In the genomic region with DNA sequence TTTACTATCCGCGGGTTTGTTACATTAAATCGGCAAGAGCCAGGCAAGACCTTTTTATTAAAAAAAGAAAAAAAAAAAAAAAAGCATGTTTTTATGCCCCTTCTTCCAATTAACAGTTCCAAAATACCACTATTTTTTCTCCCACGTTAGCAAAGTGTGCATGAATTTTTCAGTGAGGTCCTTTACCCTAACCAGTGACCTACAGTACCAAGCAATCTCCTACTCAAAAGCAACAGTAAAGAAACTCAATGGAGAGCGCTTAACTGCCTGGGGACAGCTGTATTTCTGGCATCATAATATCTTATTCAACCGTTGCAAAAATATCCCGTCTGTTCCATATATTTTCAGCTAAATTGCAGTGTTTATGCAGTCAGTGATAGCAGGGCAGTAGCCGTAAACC, we compare ENCODE assay signal across 9 mouse cellular contexts. TPM values are rescaled to one million over a fixed set of nuclear protein-coding genes. Genes with fewer than 3 reads are reported as not detected.
DNase-seq lines count a peak whose midpoint lies in the region; ATAC-seq lines count a peak whose summit lies in the region.
"Had no signal": no experiment of that assay in that cellular context is flagged by ENCODE, and none has a peak within 500 bp of the region (broad histone marks: within the 10 kb centered on the region; RNA-seq: fewer than 3 reads in every experiment).

No protein-coding gene starts in this region.

- peaks cover 46% of the 10 kb centered on the region for H3K4me1 ChIP-seq in heart, embryonic 13.5 days
- peaks cover 27% of the 10 kb centered on the region for H3K4me1 ChIP-seq in heart, embryonic 16.5 days (ENCODE audit: control insufficient read depth, insufficient read depth, low read length)

- H3K27ac ChIP-seq in heart, embryonic 13.5 days (replicated peaks) = peak overlapping the region; percentile 90
- peak overlapping the region; percentile 90 for H3K27ac ChIP-seq in heart, embryonic 16.5 days (ENCODE audit: low read length)
- H3K27ac ChIP-seq in macrophage = peak overlapping the region; percentile 73

- 18% methylated on average over 8 of the region's 8 CpGs for WGBS in heart, embryonic 13.5 days
- WGBS in heart, embryonic 16.5 days = 17% methylated on average over 8 of the region's 8 CpGs
- WGBS in macrophage (ENCODE audit: missing documents) = 21% methylated on average over 8 of the region's 8 CpGs

- no peak for ATAC-seq in heart, embryonic 13.5 days (ENCODE audit: extremely low read depth, insufficient number of reproducible peaks, low FRiP score, low TSS enrichment)
- no peak for ATAC-seq in heart, embryonic 16.5 days (replicated peaks; ENCODE audit: extremely low read depth, insufficient read depth, low FRiP score)

- H3K36me3 ChIP-seq in heart, embryonic 13.5 days = peaks cover 17% of the 10 kb centered on the region; the same call in 1 of the 2 replicates
- H3K36me3 ChIP-seq in heart, embryonic 16.5 days (ENCODE audit: control insufficient read depth, insufficient read depth) = 0 out of 2 replicates have a peak, but pooled peaks cover 2% of the 10 kb centered on the region
- no peaks in the 10 kb centered on the region for H3K36me3 ChIP-seq in macrophage (ENCODE audit: inconsistent target)

- H3K9ac ChIP-seq in heart, embryonic 13.5 days = peak overlapping the region; percentile 93
- peak overlapping the region; percentile 92 for H3K9ac ChIP-seq in heart, embryonic 16.5 days (ENCODE audit: low read length)

- H3K27me3 ChIP-seq in heart, embryonic 13.5 days (replicated peaks) = no peaks in the 10 kb centered on the region
- no peaks in the 10 kb centered on the region for H3K27me3 ChIP-seq in heart, embryonic 16.5 days (ENCODE audit: control insufficient read depth, insufficient read depth, low read length)
- H3K27me3 ChIP-seq: Patski had no signal

- H3K4me3 ChIP-seq in heart, embryonic 13.5 days = peak overlapping the region; percentile 83
- H3K4me3 ChIP-seq in heart, embryonic 16.5 days (ENCODE audit: low read length) = peak overlapping the region; percentile 87
- peak overlapping the region; percentile 72 for H3K4me3 ChIP-seq in macrophage (ENCODE audit: inconsistent target)

- H3K4me2 ChIP-seq in heart, embryonic 13.5 days = peak overlapping the region; percentile 77
- peak overlapping the region; percentile 98 for H3K4me2 ChIP-seq in heart, embryonic 16.5 days (ENCODE audit: low read depth, low read length)

- peaks cover 46% of the 10 kb centered on the region; the same call in 1 of the 2 replicates for H3K79me2 ChIP-seq in macrophage (ENCODE audit: inconsistent target)

- no peak for DNase-seq in heart, postnatal 4 days
- peak; percentile 16 for DNase-seq in MEL-GATA-1-ER (ENCODE audit: extremely low read depth, low read depth)
- no peak for DNase-seq in adrenal gland, postnatal 36 days
- DNase-seq in retina, embryonic 14.5 days (ENCODE audit: low spot score) = no peak
- DNase-seq in spleen, adult 12 weeks (ENCODE audit: low spot score) = no peak

- no peaks in the 10 kb centered on the region for H3K9me3 ChIP-seq in heart, embryonic 13.5 days
- no peaks in the 10 kb centered on the region for H3K9me3 ChIP-seq in heart, embryonic 16.5 days (replicated peaks; ENCODE audit: control insufficient read depth, low read length)

RNA-seq across cellular contexts. Expression of a gene that starts 0.5 kb away (rescaled TPM):
- polyA plus RNA-seq in heart, embryonic 13.5 days (2015; fragmentation: Nextera tagmentation; extraction: Ambion mirVana) = 26.4 and 26.6 TPM in 2 replicates
- total RNA-seq in heart, postnatal 4 days (2021) = 10 to 100 TPM; 26.0 to 26.2 TPM
- 28.4 and 29.1 TPM in 2 replicates for polyA plus RNA-seq in heart, embryonic 16.5 days (2015; fragmentation: Nextera tagmentation; extraction: Ambion mirVana)
- 100 to 1,000 TPM in 21 of 26 experiments, 10 to 100 TPM in 5; 70.6 to 172 (median 121) TPM for total RNA-seq in macrophage (2018; cell fraction: chromatin; rRNA removed)
- 10 to 100 TPM; 17.3 to 32.9 (median 26.1) TPM for total RNA-seq in macrophage (2018; cell fraction: cytosol; rRNA removed)
- total RNA-seq in macrophage (2018; cell fraction: nucleus; rRNA removed) = 100 to 1,000 TPM in 2 of 26 experiments, 10 to 100 TPM in 24; 32.8 to 121 (median 54.6) TPM
- polyA plus RNA-seq in macrophage (2018) = 18.9 to 30.0 TPM (median 22.3 TPM) in 3 replicates
- total RNA-seq in adrenal gland, postnatal 36 days (2021) = 10 to 100 TPM; 21.2 to 38.2 TPM

RNA-seq across cellular contexts. Expression of a gene that starts 20.9 kb away (rescaled TPM):
- 61.6 and 73.3 TPM in 2 replicates for polyA plus RNA-seq in heart, embryonic 13.5 days (2015; fragmentation: Nextera tagmentation; extraction: Ambion mirVana)
- 10 to 100 TPM; 42.2 to 52.3 TPM for total RNA-seq in heart, postnatal 4 days (2021)
- polyA plus RNA-seq in heart, embryonic 16.5 days (2015; fragmentation: Nextera tagmentation; extraction: Ambion mirVana) = 79.8 and 85.7 TPM in 2 replicates
- 10 to 100 TPM in 12 of 26 experiments, 1 to 10 TPM in 14; 3.2 to 25.6 (median 9.7) TPM for total RNA-seq in macrophage (2018; cell fraction: chromatin; rRNA removed)
- total RNA-seq in macrophage (2018; cell fraction: cytosol; rRNA removed) = 10 to 100 TPM; 10.1 to 21.9 (median 16.4) TPM
- total RNA-seq in macrophage (2018; cell fraction: nucleus; rRNA removed) = 10 to 100 TPM in 18 of 26 experiments, 1 to 10 TPM in 8; 5.0 to 39.0 (median 13.1) TPM
- 14.8 to 25.1 TPM (median 18.0 TPM) in 3 replicates for polyA plus RNA-seq in macrophage (2018)
- 10 to 100 TPM; 39.5 to 65.7 TPM for total RNA-seq in adrenal gland, postnatal 36 days (2021)
